Mouse (Mus musculus): ENCODE results near the gene Pknox1. TPM values are rescaled to one million over a fixed set of nuclear protein-coding genes. Genes with fewer than 3 reads are reported as not detected.
"Not testable (repeated sequence)": the region's sequence is repeated elsewhere in the genome, so short reads cannot be mapped to it uniquely, and the experiment has no call there.

Pknox1 gene
- polyA plus RNA-seq, 1 experiment: 15.2 TPM

DNA sequence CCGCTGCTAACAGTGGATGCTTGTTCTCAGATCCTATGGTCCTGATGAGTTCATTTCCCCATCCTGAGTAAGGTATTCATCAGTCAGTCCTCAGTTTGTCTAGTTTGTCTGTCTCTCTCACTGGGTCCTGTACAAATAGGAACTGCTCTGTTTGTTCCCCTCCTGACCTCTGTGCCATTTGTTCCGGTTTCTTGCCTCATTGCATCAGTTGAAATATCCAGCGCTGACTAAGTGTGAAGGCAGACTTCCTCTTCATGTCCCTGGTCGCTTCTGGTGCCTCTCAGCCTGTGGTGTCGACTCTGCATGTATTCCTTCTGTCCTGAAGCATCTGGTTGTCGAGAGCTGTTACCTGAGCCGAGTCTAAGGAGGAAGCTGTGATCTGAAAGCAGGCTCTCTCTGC, 30.1 kb downstream of the Pknox1 start:
- H3K27me3 ChIP-seq (ENCODE audit: control insufficient read depth, insufficient read depth, low read length): no peaks in the 10 kb centered on the region
- H3K27ac ChIP-seq (ENCODE audit: insufficient read depth, low read depth, low read length): no peak overlapping the region
- 76% methylated on average over 7 of the region's 7 CpGs for WGBS
- TF ChIP-seq CTCF (IDR thresholded peaks at IDR 0.05; ENCODE audit: extremely low read depth, insufficient read length, insufficient replicate concordance, low read depth, low read length) (no peak), POLR2A (IDR thresholded peaks at IDR 0.05; ENCODE audit: low read depth, low read length) (no peak)
- H3K4me3 ChIP-seq (ENCODE audit: low read depth, low read length): no peak overlapping the region
- peaks cover 30% of the 10 kb centered on the region for H3K36me3 ChIP-seq (ENCODE audit: control insufficient read depth, insufficient read depth, low read length)
- no peaks in the 10 kb centered on the region for H3K4me1 ChIP-seq (ENCODE audit: control insufficient read depth, insufficient read depth, insufficient read length, low read length)

DNA sequence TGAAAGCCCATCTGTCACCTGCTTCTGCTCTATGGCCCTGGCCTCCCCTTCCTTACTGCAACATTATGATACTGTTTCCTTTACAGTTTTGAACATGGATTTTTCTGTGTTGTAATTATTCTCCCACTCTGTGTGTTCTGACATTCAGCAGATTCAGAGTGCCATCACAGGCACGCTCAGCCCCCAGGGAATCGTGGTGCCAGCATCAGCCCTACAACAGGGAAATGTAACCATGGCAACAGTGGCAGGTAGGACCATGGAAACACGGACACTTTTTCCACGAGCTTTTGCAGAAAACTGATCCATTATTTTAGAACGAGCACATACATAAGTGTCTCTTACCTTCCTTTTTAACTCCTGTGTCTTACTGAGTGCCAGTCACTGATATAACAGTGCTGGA, 30.5 kb downstream of the Pknox1 start:
- Histone ChIP-seq H3K27ac (ENCODE audit: insufficient read depth, low read depth, low read length) (no peak overlapping the region), H3K4me1 (ENCODE audit: control insufficient read depth, insufficient read depth, insufficient read length, low read length) (no peaks in the 10 kb centered on the region), H3K36me3 (ENCODE audit: control insufficient read depth, insufficient read depth, low read length) (peaks cover 33% of the 10 kb centered on the region), H3K27me3 (ENCODE audit: control insufficient read depth, insufficient read depth, low read length) (no peaks in the 10 kb centered on the region), H3K4me3 (ENCODE audit: low read depth, low read length) (no peak overlapping the region)
- TF ChIP-seq POLR2A (IDR thresholded peaks at IDR 0.05; ENCODE audit: low read depth, low read length) (no peak), CTCF (IDR thresholded peaks at IDR 0.05; ENCODE audit: extremely low read depth, insufficient read length, insufficient replicate concordance, low read depth, low read length) (no peak)
- 91% methylated on average over 5 of the region's 5 CpGs for WGBS

DNA sequence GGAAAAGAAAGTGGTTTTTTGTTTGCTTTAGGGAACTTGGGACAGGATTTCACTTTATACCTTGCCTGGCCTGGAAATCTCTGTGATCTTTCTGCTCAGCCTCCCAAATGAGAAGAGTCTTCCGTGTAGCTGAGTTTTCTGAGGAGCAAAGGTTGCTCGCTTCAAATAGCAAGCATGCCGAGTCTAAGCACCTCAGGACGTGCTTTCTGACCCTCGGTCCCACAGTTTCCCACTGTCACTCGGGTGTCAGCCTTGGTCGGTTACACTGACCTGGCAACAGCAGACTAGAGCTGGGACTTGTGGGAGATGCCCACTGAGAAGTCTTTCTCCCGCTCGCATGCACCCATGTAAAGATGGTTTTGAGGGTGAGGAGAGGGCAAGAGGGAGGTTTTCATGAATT, 33.4 kb downstream of the Pknox1 start:
- TF ChIP-seq CTCF (IDR thresholded peaks at IDR 0.05; ENCODE audit: extremely low read depth, insufficient read length, insufficient replicate concordance, low read depth, low read length) (no peak), POLR2A (IDR thresholded peaks at IDR 0.05; ENCODE audit: low read depth, low read length) (no peak)
- Histone ChIP-seq H3K36me3 (ENCODE audit: control insufficient read depth, insufficient read depth, low read length) (peaks cover 33% of the 10 kb centered on the region), H3K4me3 (ENCODE audit: low read depth, low read length) (no peak overlapping the region), H3K27ac (ENCODE audit: insufficient read depth, low read depth, low read length) (no peak overlapping the region), H3K27me3 (ENCODE audit: control insufficient read depth, insufficient read depth, low read length) (no peaks in the 10 kb centered on the region), H3K4me1 (ENCODE audit: control insufficient read depth, insufficient read depth, insufficient read length, low read length) (no peaks in the 10 kb centered on the region)
- WGBS: 86% methylated on average over 9 of the region's 9 CpGs

DNA sequence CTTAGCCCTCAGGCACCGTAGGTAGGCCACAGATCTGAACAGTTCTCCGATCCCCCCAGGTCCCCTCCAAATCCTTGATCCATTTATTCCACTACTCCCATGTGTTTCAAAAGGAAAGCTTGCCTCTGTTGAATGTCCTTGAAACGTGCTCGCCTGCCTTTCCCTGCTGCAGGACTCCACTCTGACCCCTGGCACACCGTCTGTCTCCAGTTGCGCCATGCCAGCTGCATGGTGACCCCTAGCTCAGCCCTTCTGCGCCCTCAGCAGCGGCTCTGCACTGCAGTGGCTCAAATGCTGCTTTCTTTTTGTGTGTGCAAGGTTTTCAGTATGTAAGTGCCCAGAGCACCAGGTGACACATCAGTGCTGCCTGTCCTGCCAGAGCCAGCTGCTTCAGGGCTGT, 34.1 kb downstream of the Pknox1 start:
- Histone ChIP-seq H3K27me3 (ENCODE audit: control insufficient read depth, insufficient read depth, low read length) (no peaks in the 10 kb centered on the region), H3K4me3 (ENCODE audit: low read depth, low read length) (no peak overlapping the region), H3K4me1 (ENCODE audit: control insufficient read depth, insufficient read depth, insufficient read length, low read length) (no peaks in the 10 kb centered on the region), H3K27ac (ENCODE audit: insufficient read depth, low read depth, low read length) (no peak overlapping the region), H3K36me3 (ENCODE audit: control insufficient read depth, insufficient read depth, low read length) (peaks cover 38% of the 10 kb centered on the region)
- TF ChIP-seq POLR2A (IDR thresholded peaks at IDR 0.05; ENCODE audit: low read depth, low read length): no peak
- no peak for TF ChIP-seq CTCF (IDR thresholded peaks at IDR 0.05; ENCODE audit: extremely low read depth, insufficient read length, insufficient replicate concordance, low read depth, low read length)
- 93% methylated on average over 8 of the region's 8 CpGs for WGBS

DNA sequence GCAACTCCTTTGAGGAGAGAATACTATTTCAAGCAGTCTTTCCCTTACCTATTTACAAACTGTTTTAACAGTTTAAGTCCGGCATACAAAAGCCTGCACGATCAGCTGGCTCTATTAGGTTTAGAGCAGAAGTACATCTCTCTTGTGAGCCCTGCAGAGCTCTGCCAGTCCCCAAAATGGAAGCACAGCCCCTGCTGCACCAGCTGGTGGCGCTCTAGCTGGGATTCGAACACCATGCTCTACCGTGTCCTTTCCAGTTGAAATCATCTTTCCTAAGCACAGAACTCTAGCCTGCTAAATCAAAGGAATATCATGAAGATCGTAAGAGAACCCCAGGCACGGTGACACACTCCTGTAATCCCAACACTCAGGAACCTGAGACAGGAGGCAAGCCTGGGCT, 41.9 kb downstream of the Pknox1 start:
- no peak overlapping the region for H3K4me3 ChIP-seq (ENCODE audit: low read depth, low read length)
- H3K36me3 ChIP-seq (ENCODE audit: control insufficient read depth, insufficient read depth, low read length): peaks cover 35% of the 10 kb centered on the region
- no peak overlapping the region for H3K27ac ChIP-seq (ENCODE audit: insufficient read depth, low read depth, low read length)
- 85% methylated on average over 7 of the region's 7 CpGs for WGBS
- no peaks in the 10 kb centered on the region for H3K27me3 ChIP-seq (ENCODE audit: control insufficient read depth, insufficient read depth, low read length)
- TF ChIP-seq CTCF (IDR thresholded peaks at IDR 0.05; ENCODE audit: extremely low read depth, insufficient read length, insufficient replicate concordance, low read depth, low read length) (no peak), POLR2A (IDR thresholded peaks at IDR 0.05; ENCODE audit: low read depth, low read length) (no peak)
- H3K4me1 ChIP-seq (ENCODE audit: control insufficient read depth, insufficient read depth, insufficient read length, low read length): 0 out of 2 replicates have a peak, but pooled peaks cover 2% of the 10 kb centered on the region

DNA sequence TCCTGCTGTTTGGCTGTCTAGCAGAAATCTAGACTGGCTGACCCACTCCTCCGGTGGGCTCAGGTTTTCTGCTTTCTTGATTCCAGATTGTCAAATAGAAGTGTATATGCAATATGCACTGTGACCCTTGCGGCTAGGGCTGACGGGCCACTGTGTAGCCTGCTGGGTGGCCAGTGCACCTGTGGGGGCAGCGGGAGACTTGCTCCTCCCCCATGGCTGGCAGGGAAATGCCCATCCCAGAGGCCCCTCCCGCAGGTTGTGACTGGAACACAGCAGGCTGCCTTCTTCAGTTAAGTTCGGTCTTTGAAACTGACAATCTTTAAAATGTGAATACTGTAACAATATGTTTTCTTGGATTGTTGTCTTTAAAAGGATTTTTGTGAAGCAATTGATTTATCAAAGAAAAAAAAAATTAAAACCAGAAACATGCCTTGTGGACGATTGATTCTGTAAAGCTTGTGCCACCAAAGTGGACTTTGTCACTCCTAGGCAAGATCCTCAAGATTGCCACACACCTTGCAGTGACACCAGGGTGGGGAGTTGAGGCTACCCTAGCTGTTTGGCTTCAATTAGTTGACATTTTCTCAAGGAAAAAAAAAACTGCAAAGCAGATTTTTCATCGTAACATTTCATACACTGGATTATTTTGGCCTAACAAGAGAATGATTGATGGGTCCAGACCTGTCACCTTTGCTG, 42.9 kb downstream of the Pknox1 start:
- TF ChIP-seq CTCF (IDR thresholded peaks at IDR 0.05; ENCODE audit: extremely low read depth, insufficient read length, insufficient replicate concordance, low read depth, low read length) (no peak), POLR2A (IDR thresholded peaks at IDR 0.05; ENCODE audit: low read depth, low read length) (no peak)
- peaks cover 30% of the 10 kb centered on the region for H3K36me3 ChIP-seq (ENCODE audit: control insufficient read depth, insufficient read depth, low read length)
- 0 out of 2 replicates have a peak, but pooled peaks cover 2% of the 10 kb centered on the region for H3K4me1 ChIP-seq (ENCODE audit: control insufficient read depth, insufficient read depth, insufficient read length, low read length)
- no peak overlapping the region for H3K4me3 ChIP-seq (ENCODE audit: low read depth, low read length)
- no peak overlapping the region for H3K27ac ChIP-seq (ENCODE audit: insufficient read depth, low read depth, low read length)
- H3K27me3 ChIP-seq (ENCODE audit: control insufficient read depth, insufficient read depth, low read length): no peaks in the 10 kb centered on the region
- 57% methylated on average over 8 of the region's 8 CpGs for WGBS

DNA sequence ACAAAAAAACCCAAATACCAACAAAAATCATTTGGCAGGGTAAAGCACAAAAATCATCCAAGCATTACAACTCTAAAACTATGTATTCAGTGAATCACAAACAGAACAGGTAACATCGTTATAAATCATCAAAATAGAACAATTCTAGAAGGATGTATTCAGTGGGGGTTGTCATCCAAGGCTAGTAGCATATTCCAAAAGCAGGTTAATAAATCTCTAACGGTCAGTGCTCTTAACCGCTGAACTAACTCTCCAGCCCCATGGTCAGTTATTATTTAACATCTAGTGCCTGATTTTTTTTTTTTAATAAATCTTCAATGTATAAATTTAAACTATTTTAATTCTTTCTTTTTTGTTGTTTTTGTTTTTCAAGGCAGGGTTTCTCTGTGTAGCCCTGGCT, 44.6 kb downstream of the Pknox1 start:
- 96% methylated on average over 3 of the region's 3 CpGs for WGBS
- not testable (repeated sequence) for H3K4me3 ChIP-seq (ENCODE audit: low read depth, low read length); H3K4me1 ChIP-seq (ENCODE audit: control insufficient read depth, insufficient read depth, insufficient read length, low read length); H3K27ac ChIP-seq (ENCODE audit: insufficient read depth, low read depth, low read length); H3K27me3 ChIP-seq (ENCODE audit: control insufficient read depth, insufficient read depth, low read length)
- peaks cover 16% of the 10 kb centered on the region for H3K36me3 ChIP-seq (ENCODE audit: control insufficient read depth, insufficient read depth, low read length)
